Mouse (Mus musculus): ENCODE measurements around the gene Cops8.

DNA sequence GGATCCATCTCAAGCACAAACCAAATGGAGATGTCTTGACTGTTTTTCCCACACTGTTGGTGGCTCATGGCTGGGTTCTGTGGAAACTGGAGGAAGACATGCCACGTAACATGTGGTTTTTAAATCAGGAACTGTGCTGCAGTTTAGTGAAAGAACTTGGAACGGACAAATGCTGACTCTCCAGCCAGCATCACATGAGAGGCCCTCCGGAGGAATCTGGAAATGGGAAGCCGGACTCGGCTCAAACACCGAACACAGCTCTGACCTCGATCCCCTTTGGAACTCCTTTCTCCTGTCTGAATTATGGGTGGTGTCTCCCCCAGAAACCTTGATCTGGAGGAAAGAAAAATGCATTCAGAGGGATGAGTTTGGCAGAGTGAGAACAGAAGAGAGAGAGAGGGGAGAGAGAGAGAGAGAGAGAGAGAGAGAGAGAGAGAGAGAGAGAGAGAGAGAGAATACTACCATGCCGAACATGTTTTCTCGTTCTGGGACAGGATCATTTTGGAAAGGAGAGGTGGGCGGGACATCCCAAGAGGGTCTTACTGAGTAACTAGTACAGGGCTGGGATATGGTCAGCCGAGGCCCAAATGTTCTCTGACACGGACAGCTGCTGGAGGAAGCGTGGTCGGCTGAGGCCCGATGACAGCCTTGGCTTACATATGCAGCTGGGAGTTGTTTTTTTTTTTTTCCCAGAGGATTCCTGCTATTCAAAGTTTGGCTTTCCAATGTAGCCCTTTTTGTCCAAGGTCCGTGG, 53.9 kb downstream of the Cops8 start:
- TF ChIP-seq ETS1 (conservative IDR thresholded peaks at IDR 0.05; ENCODE audit: low read depth, low read length) (no peak), EP300 (IDR thresholded peaks at IDR 0.05; ENCODE audit: low read length) (no peak), USF1 (IDR thresholded peaks at IDR 0.05; ENCODE audit: low read depth, low read length) (no peak), MXI1 (IDR thresholded peaks at IDR 0.05; ENCODE audit: low read depth, low read length) (no peak), USF2 (conservative IDR thresholded peaks at IDR 0.05; ENCODE audit: low read depth, low read length) (no peak), CTCF (conservative IDR thresholded peaks at IDR 0.05 in 1 of 2, IDR thresholded peaks at IDR 0.05 in 1 of 2; ENCODE audit: low read depth in 2 of 2, low read length in 2 of 2) (no peak), POLR2A (IDR thresholded peaks at IDR 0.05; ENCODE audit: low read depth, low read length) (no peak), TBP (conservative IDR thresholded peaks at IDR 0.05; ENCODE audit: low read depth, low read length) (no peak), ZNF384 (IDR thresholded peaks at IDR 0.05; ENCODE audit: low read depth, low read length) (no peak), UBTF (IDR thresholded peaks at IDR 0.05; ENCODE audit: low read depth, low read length) (no peak), ZKSCAN1 (IDR thresholded peaks at IDR 0.05; ENCODE audit: borderline replicate concordance, low read depth, low read length) (no peak), MYC (IDR thresholded peaks at IDR 0.05; ENCODE audit: low read depth, low read length) (no peak), JUND (conservative IDR thresholded peaks at IDR 0.05; ENCODE audit: low read depth, low read length) (no peak), BHLHE40 (IDR thresholded peaks at IDR 0.05; ENCODE audit: low read depth, low read length) (no peak)

Measured in CH12.LX (cell line).